In the genomic region with DNA sequence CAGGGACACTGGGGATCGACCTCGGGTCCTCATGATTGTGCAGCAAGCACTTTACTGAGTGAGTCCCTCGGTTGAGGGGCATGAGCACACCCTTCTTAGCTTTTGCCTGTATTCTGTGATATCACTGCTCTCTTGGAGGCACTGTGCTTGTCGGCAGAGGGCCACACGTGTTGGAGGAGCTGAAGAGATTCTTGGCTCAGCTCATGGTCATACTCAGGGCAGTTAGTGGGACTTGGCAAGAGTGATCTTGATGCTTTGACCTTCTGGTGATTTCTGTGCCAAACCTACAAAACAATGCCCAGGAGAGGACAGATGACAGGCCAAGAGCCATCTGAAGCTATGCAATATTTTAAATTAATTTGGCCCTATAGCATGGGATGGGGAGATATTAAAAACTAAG, we compare ENCODE assay signal across 24 mouse cellular contexts.
DNase-seq lines count a peak whose midpoint lies in the region; ATAC-seq lines count a peak whose summit lies in the region.
"Had no signal": no experiment of that assay in that cellular context is flagged by ENCODE, and none has a peak within 500 bp of the region (broad histone marks: within the 10 kb centered on the region; RNA-seq: fewer than 3 reads in every experiment).

No protein-coding gene starts in this region.

- 91% methylated on average over 5 of the region's 5 CpGs for WGBS in midbrain, embryonic 11.5 days
- WGBS in midbrain, embryonic 15.5 days: 86% methylated on average over 5 of the region's 5 CpGs

- intact Hi-C loops in heart, postnatal 25 days (cut with DNase I): no loop called here

- no peaks in the 10 kb centered on the region for H3K36me3 ChIP-seq in midbrain, embryonic 11.5 days (ENCODE audit: control insufficient read depth, insufficient read depth, low read length)
- no peaks in the 10 kb centered on the region for H3K36me3 ChIP-seq in midbrain, embryonic 15.5 days (replicated peaks)
- H3K36me3 ChIP-seq: embryonic facial prominence, embryonic 10.5 days; forebrain, embryonic 12.5 days; hindbrain, embryonic 13.5 days; kidney, embryonic 15.5 days; limb, embryonic 12.5 days; lung, embryonic 15.5 days; midbrain, embryonic 12.5 days had no signal

- DNase-seq in heart, adult 11 months: peak; percentile 95
- DNase-seq in heart, postnatal 25 days (ENCODE audit: low spot score): no peak
- peak; percentile 21 for DNase-seq in midbrain, embryonic 11.5 days (ENCODE audit: low spot score, missing footprints)
- DNase-seq in adrenal gland, postnatal 14 days: peak; percentile 64
- DNase-seq in heart, postnatal 4 days: peak; percentile 32
- no peak for DNase-seq in kidney, adult 9 months
- no peak for DNase-seq in spleen, adult 18-20 months
- DNase-seq: cerebellum, adult 2 months; gastrocnemius, postnatal 14 days; kidney, postnatal 4 days; right cerebral cortex, postnatal 25 days; thymus, adult 2 months had no signal

- no peaks in the 10 kb centered on the region for H3K4me1 ChIP-seq in midbrain, embryonic 11.5 days (ENCODE audit: control insufficient read depth, insufficient read depth, low read length)
- H3K4me1 ChIP-seq in midbrain, embryonic 15.5 days: peaks cover 11% of the 10 kb centered on the region
- H3K4me1 ChIP-seq: forebrain, embryonic 12.5 days; lung, embryonic 15.5 days; midbrain, embryonic 12.5 days had no signal

- H3K9me3 ChIP-seq in midbrain, embryonic 11.5 days (ENCODE audit: control insufficient read depth, low read length): no peaks in the 10 kb centered on the region
- no peaks in the 10 kb centered on the region for H3K9me3 ChIP-seq in midbrain, embryonic 15.5 days
- H3K9me3 ChIP-seq: embryonic facial prominence, embryonic 10.5 days; forebrain, embryonic 12.5 days; hindbrain, embryonic 13.5 days; kidney, embryonic 15.5 days; limb, embryonic 12.5 days; lung, embryonic 15.5 days; midbrain, embryonic 12.5 days had no signal

- H3K9ac ChIP-seq in midbrain, embryonic 11.5 days (ENCODE audit: low read length): no peak overlapping the region
- H3K9ac ChIP-seq in midbrain, embryonic 15.5 days: no peak overlapping the region
- H3K9ac ChIP-seq: forebrain, embryonic 12.5 days; hindbrain, embryonic 13.5 days; kidney, embryonic 15.5 days; limb, embryonic 12.5 days; liver, embryonic 14.5 days; lung, embryonic 15.5 days; midbrain, embryonic 12.5 days had no signal

- no peak for ATAC-seq in midbrain, embryonic 11.5 days (ENCODE audit: low FRiP score)
- no peak for ATAC-seq in midbrain, embryonic 15.5 days (replicated peaks)

- H3K27me3 ChIP-seq in midbrain, embryonic 11.5 days (ENCODE audit: control insufficient read depth, insufficient read depth, low read length): no peaks in the 10 kb centered on the region
- 0 out of 2 replicates have a peak, but pooled peaks cover 2% of the 10 kb centered on the region for H3K27me3 ChIP-seq in midbrain, embryonic 15.5 days (replicated peaks)
- H3K27me3 ChIP-seq: CH12.LX; hindbrain, embryonic 13.5 days; kidney, embryonic 15.5 days; lung, embryonic 15.5 days; midbrain, embryonic 12.5 days had no signal

- H3K27ac ChIP-seq in midbrain, embryonic 11.5 days (ENCODE audit: low read depth, low read length): no peak overlapping the region
- H3K27ac ChIP-seq in midbrain, embryonic 15.5 days: no peak overlapping the region
- H3K27ac ChIP-seq: embryonic facial prominence, embryonic 10.5 days; forebrain, embryonic 12.5 days; hindbrain, embryonic 13.5 days; kidney, embryonic 15.5 days; limb, embryonic 12.5 days; liver, embryonic 14.5 days; lung, embryonic 15.5 days; macrophage; midbrain, embryonic 12.5 days had no signal

- no peak overlapping the region for H3K4me2 ChIP-seq in midbrain, embryonic 11.5 days
- no peak overlapping the region for H3K4me2 ChIP-seq in midbrain, embryonic 15.5 days
- H3K4me2 ChIP-seq: forebrain, embryonic 12.5 days; hindbrain, embryonic 13.5 days; kidney, embryonic 15.5 days; limb, embryonic 12.5 days; lung, embryonic 15.5 days; midbrain, embryonic 12.5 days had no signal

- no peak overlapping the region for H3K4me3 ChIP-seq in midbrain, embryonic 11.5 days (ENCODE audit: low read depth, low read length)
- no peak overlapping the region for H3K4me3 ChIP-seq in midbrain, embryonic 15.5 days
- H3K4me3 ChIP-seq: embryonic facial prominence, embryonic 10.5 days; forebrain, embryonic 12.5 days; hindbrain, embryonic 13.5 days; kidney, embryonic 15.5 days; limb, embryonic 12.5 days; lung, embryonic 15.5 days; midbrain, embryonic 12.5 days; myocyte had no signal

Comparison
In these comparisons a context has a peak if more than half of its experiments do, and no peak if none do; other contexts are left out.
1. DNase-seq: peak in heart, adult 11 months (single experiment), midbrain, embryonic 11.5 days (single experiment), adrenal gland, postnatal 14 days (single experiment) and heart, postnatal 4 days (single experiment); none in heart, postnatal 25 days (single experiment), kidney, adult 9 months (single experiment) and spleen, adult 18-20 months (0 of 2).